In the genomic region with DNA sequence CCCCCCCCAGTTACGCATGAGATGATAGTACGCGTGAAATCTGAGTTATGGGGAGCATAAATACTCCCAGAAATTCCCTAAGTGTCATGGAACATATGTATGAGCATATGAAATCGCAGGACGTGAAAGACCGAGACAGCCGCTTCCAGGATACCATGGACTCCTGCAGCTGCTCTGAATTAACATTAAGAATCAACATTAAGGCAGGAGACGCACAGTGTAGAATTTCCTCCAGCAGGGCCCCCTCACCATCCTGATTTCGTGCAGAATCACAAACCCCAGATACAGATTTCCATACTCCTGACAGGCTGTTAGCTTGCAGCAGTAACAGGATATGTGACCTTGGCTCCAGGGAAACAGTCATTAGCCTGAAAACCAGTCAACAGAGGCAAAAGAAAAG, we compare ENCODE assay signal across 14 mouse cellular contexts.
DNase-seq lines count a peak whose midpoint lies in the region; ATAC-seq lines count a peak whose summit lies in the region.
"Had no signal": no experiment of that assay in that cellular context is flagged by ENCODE, and none has a peak within 500 bp of the region (broad histone marks: within the 10 kb centered on the region; RNA-seq: fewer than 3 reads in every experiment).

No protein-coding gene starts in this region.

- no peak for ATAC-seq in midbrain, embryonic 14.5 days (ENCODE audit: low FRiP score, low TSS enrichment)
- ATAC-seq in intestine, embryonic 16.5 days: 0 out of 2 replicates have a peak, but pooled peaks have one; percentile 28
- no peak for ATAC-seq in granulocyte monocyte progenitor cell, adult 5-6 weeks (replicated peaks; ENCODE audit: poor library complexity, severe bottlenecking)

- no peak overlapping the region for H3K4me3 ChIP-seq in midbrain, embryonic 14.5 days (replicated peaks; ENCODE audit: low read depth, low read length)
- no peak overlapping the region for H3K4me3 ChIP-seq in midbrain, embryonic 10.5 days
- H3K4me3 ChIP-seq in intestine, embryonic 16.5 days (ENCODE audit: low read length): no peak overlapping the region
- H3K4me3 ChIP-seq: megakaryocyte, embryonic 14.5 days had no signal

- H3K27me3 ChIP-seq in midbrain, embryonic 14.5 days (ENCODE audit: control insufficient read depth, insufficient read depth, low read length): no peaks in the 10 kb centered on the region
- no peaks in the 10 kb centered on the region for H3K27me3 ChIP-seq in midbrain, embryonic 10.5 days (ENCODE audit: low read depth, poor library complexity, severe bottlenecking)
- no peaks in the 10 kb centered on the region for H3K27me3 ChIP-seq in intestine, embryonic 16.5 days (replicated peaks; ENCODE audit: control insufficient read depth, insufficient read depth, low read length)

- peaks cover 22% of the 10 kb centered on the region; the same call in 1 of the 2 replicates for H3K4me1 ChIP-seq in midbrain, embryonic 14.5 days (ENCODE audit: control insufficient read depth, insufficient read depth, low read length)
- H3K4me1 ChIP-seq in midbrain, embryonic 10.5 days: peaks cover 27% of the 10 kb centered on the region
- peaks cover 5% of the 10 kb centered on the region; the same call in 1 of the 2 replicates for H3K4me1 ChIP-seq in intestine, embryonic 16.5 days (ENCODE audit: control insufficient read depth, insufficient read depth, low read length)
- H3K4me1 ChIP-seq: megakaryocyte, embryonic 14.5 days had no signal

- WGBS in midbrain, embryonic 14.5 days: 58% methylated on average over 9 of the region's 9 CpGs
- WGBS in midbrain, embryonic 10.5 days: 79% methylated on average over 9 of the region's 9 CpGs
- 50% methylated on average over 9 of the region's 9 CpGs for WGBS in intestine, embryonic 16.5 days

- H3K27ac ChIP-seq in midbrain, embryonic 14.5 days (replicated peaks; ENCODE audit: low read depth, low read length): no peak overlapping the region; the same call in 1 of the 2 replicates
- no peak overlapping the region for H3K27ac ChIP-seq in midbrain, embryonic 10.5 days (replicated peaks)
- H3K27ac ChIP-seq in intestine, embryonic 16.5 days (ENCODE audit: low read length): no peak overlapping the region

- H3K9me3 ChIP-seq in midbrain, embryonic 14.5 days (ENCODE audit: control insufficient read depth, low read length): no peaks in the 10 kb centered on the region
- H3K9me3 ChIP-seq in midbrain, embryonic 10.5 days (replicated peaks): no peaks in the 10 kb centered on the region
- no peaks in the 10 kb centered on the region for H3K9me3 ChIP-seq in intestine, embryonic 16.5 days (ENCODE audit: control insufficient read depth, low read length)
- H3K9me3 ChIP-seq: megakaryocyte, embryonic 14.5 days had no signal

- intact Hi-C loops in heart, postnatal 25 days (cut with DNase I): no loop called here

- H3K36me3 ChIP-seq in midbrain, embryonic 14.5 days (ENCODE audit: control insufficient read depth, insufficient read depth, low read length): no peaks in the 10 kb centered on the region
- H3K36me3 ChIP-seq in midbrain, embryonic 10.5 days: no peaks in the 10 kb centered on the region
- no peaks in the 10 kb centered on the region for H3K36me3 ChIP-seq in intestine, embryonic 16.5 days (ENCODE audit: control insufficient read depth, insufficient read depth, low read length)

- H3K9ac ChIP-seq in midbrain, embryonic 14.5 days (replicated peaks; ENCODE audit: low read length): no peak overlapping the region
- H3K9ac ChIP-seq in intestine, embryonic 16.5 days (ENCODE audit: low read depth, low read length): no peak overlapping the region

- DNase-seq in heart, adult 11 months: peak; percentile 62
- no peak for DNase-seq in heart, postnatal 25 days (ENCODE audit: low spot score)
- DNase-seq in midbrain, embryonic 14.5 days: peak; percentile 18
- no peak for DNase-seq in midbrain, embryonic 10.5 days (ENCODE audit: low spot score)
- no peak for DNase-seq in left cerebral cortex, adult 9 months (ENCODE audit: low spot score in 2 of 2)
- no peak for DNase-seq in left cerebral cortex, adult 11 months (ENCODE audit: low spot score)
- DNase-seq: cerebellum, adult 9-10 months; gastrocnemius, postnatal 36 days; kidney, postnatal 10 days; lung, adult 2 months; thymus, adult 18-20 months had no signal

- no peak overlapping the region for H3K4me2 ChIP-seq in midbrain, embryonic 14.5 days (ENCODE audit: low read length)
- H3K4me2 ChIP-seq in intestine, embryonic 16.5 days (ENCODE audit: low read depth, low read length): no peak overlapping the region

Comparison
In these comparisons a context has a peak if more than half of its experiments do, and no peak if none do; other contexts are left out.
1. DNase-seq: peak in heart, adult 11 months (single experiment) and midbrain, embryonic 14.5 days (single experiment); none in heart, postnatal 25 days (single experiment), midbrain, embryonic 10.5 days (single experiment), left cerebral cortex, adult 9 months (0 of 2) and left cerebral cortex, adult 11 months (single experiment).